Mouse (Mus musculus) kidney, postnatal 10 days (tissue): ENCODE data around the gene Tspan14.

Experiments used
- DNase-seq: peaks from one replicate; pipeline ENCODE4 v3.0.0; 2021; ENCODE audit warnings: mixed read lengths

Tspan14 gene

GRCm38 (mm10) chr14:40975127-40975721 is 8.6 kb upstream of the Tspan14 start:
- DNase-seq = peak; percentile 83

GRCm38 (mm10) chr14:40968051-40968450 is 1.4 kb upstream of the Tspan14 start:
- no peak for DNase-seq

- no peak for DNase-seq
Measured at GRCm38 (mm10) chr14:40967598-40967900, 942 bp upstream of the Tspan14 start.

GRCm38 (mm10) chr14:40966862-40967597 is 423 bp upstream of the Tspan14 start:
- DNase-seq = peak; percentile 100

- DNase-seq = peak; percentile 70
Measured at GRCm38 (mm10) chr14:40965507-40966356, 875 bp downstream of the Tspan14 start.

- no peak for DNase-seq
Measured at GRCm38 (mm10) chr14:40964881-40965280, 1.7 kb downstream of the Tspan14 start.

GRCm38 (mm10) chr14:40964214-40964610 is 2.4 kb downstream of the Tspan14 start:
- DNase-seq = no peak

- DNase-seq = no peak
Measured at GRCm38 (mm10) chr14:40963501-40964213, 3.0 kb downstream of the Tspan14 start.

- no peak for DNase-seq
Measured at GRCm38 (mm10) chr14:40962365-40963290, 4.0 kb downstream of the Tspan14 start.

GRCm38 (mm10) chr14:40960237-40960636 is 6.4 kb downstream of the Tspan14 start:
- DNase-seq = no peak

- DNase-seq = no peak
Measured at GRCm38 (mm10) chr14:40959586-40959985, 7.0 kb downstream of the Tspan14 start.

- peak; percentile 73 for DNase-seq
Measured at GRCm38 (mm10) chr14:40958986-40959381, 7.6 kb downstream of the Tspan14 start.

- no peak for DNase-seq
Measured at GRCm38 (mm10) chr14:40958083-40958985, 8.3 kb downstream of the Tspan14 start.

- no peak for DNase-seq
Measured at GRCm38 (mm10) chr14:40957607-40958006, 9.0 kb downstream of the Tspan14 start.

GRCm38 (mm10) chr14:40956252-40957146 is 10.1 kb downstream of the Tspan14 start:
- peak; percentile 65 for DNase-seq

GRCm38 (mm10) chr14:40955596-40956251 is 10.9 kb downstream of the Tspan14 start:
- DNase-seq = no peak

- DNase-seq = no peak
Measured at GRCm38 (mm10) chr14:40955146-40955545, 11.5 kb downstream of the Tspan14 start.

- no peak for DNase-seq
Measured at GRCm38 (mm10) chr14:40953381-40953780, 13.2 kb downstream of the Tspan14 start.

GRCm38 (mm10) chr14:40952715-40953114 is 13.9 kb downstream of the Tspan14 start:
- no peak for DNase-seq
